Mouse (Mus musculus) cerebellum, adult 2 months (tissue): Measurements from ENCODE around the gene Sap18b.

Experiments
- CTCF ChIP-seq: fragments of 200-500 bp; IDR thresholded peaks from 2 replicates; pipeline ENCODE4 v1.5.1; 2011; ENCODE audit warnings: low read depth, mild to moderate bottlenecking, control low read depth, low read length, moderate library complexity, borderline replicate concordance; ENCODE audit not compliant: insufficient read depth
- POLR2A ChIP-seq: fragments of 200-500 bp; IDR thresholded peaks from 2 replicates; pipeline ENCODE4 v1.6.1; 2011; ENCODE audit warnings: low read length, control low read depth, borderline replicate concordance; ENCODE audit not compliant: insufficient read depth

DNA sequence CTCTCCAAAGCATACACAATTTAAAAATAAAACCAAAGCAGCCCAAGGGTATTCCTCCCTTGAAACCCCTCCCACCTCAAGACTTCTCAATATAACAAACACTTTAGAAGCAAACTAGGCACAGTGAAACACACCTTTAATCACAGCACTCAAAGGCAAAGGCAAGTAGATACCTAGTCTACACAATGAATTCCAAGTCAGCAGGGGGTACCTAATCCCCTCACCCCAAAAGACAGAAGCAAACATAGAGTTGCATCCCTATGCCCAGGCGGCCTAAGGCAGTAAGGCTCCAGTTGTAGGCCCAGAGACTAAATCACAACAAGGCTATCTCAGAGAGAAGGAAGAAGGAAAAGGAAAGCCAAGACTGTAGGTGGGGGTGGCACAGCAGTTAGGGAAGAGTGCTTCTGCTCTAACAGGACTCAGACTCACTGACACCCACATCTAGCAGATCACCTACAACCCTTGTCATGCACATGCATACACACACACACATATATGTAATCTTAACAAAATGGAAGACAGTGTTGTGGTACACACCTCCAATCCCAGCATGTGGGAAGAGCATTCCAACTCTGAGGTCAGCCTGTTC is 23.6 kb upstream of the Sap18b start:
- no peak for TF ChIP-seq POLR2A
- no peak for TF ChIP-seq CTCF
